Comparison of ENCODE assay signal across 9 mouse cellular contexts in the genomic region with DNA sequence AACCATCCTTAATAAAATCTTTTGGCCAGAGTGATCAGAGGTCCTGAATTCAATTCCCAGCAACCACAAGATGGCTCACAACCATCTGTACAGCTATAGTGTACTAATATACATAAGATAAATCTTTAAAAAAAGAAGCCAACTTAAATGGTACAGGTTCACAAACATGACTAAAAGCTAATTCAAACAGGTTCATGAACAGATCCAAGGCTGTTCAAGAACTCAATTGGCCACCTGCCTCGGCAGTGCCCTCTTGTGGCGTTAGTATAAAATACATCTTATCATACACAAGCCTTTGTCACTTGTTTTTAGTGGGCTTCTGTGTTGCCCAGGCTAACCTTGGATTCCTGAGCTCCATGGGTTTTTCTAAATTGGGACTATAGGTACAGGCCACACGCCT. TPM values are rescaled to one million over a fixed set of nuclear protein-coding genes. Genes with fewer than 3 reads are reported as not detected.
DNase-seq lines count a peak whose midpoint lies in the region.
"Had no signal": no experiment of that assay in that cellular context is flagged by ENCODE, and none has a peak within 500 bp of the region (broad histone marks: within the 10 kb centered on the region; RNA-seq: fewer than 3 reads in every experiment).

No protein-coding gene starts in this region.

- intact Hi-C loops in heart, postnatal 10 days (cut with DNase I): no loop called here
- intact Hi-C loops in heart, postnatal 25 days (cut with DNase I): no loop called here

- peak; percentile 58 to 78 for DNase-seq in heart, postnatal 10 days
- DNase-seq in heart, postnatal 25 days (ENCODE audit: low spot score): no peak
- peak; percentile 88 for DNase-seq in 416B (ENCODE audit: low read depth)
- peak; percentile 54 for DNase-seq in Muller cell, postnatal 12 days (ENCODE audit: inconsistent ontology term)
- peak; percentile 40 to 58 for DNase-seq in cerebellum, postnatal 36 days
- DNase-seq in kidney, postnatal 25 days: peak; percentile 59 to 73
- peak; percentile 67 to 72 for DNase-seq in natural killer cell, adult 2 months (ENCODE audit: low spot score in 2 of 2)
- DNase-seq in thymus, postnatal 36 days: peak; percentile 41 to 47

RNA-seq across cellular contexts. Expression of a gene that starts 3.9 kb away (rescaled TPM):
- total RNA-seq in heart, postnatal 10 days (2021): 1,000 to 10,000 TPM; 1,270 to 1,308 TPM
- total RNA-seq in heart, postnatal 25 days (2021): 1,000 to 10,000 TPM; 1,459 to 1,550 TPM

RNA-seq across cellular contexts. Expression of a gene that starts 10.6 kb away (rescaled TPM):
- total RNA-seq in heart, postnatal 10 days (2021): not detected
- total RNA-seq in heart, postnatal 25 days (2021): not detected
- total RNA-seq: left cerebral cortex, postnatal 36 days had no signal

RNA-seq across cellular contexts. Expression of a gene that starts 32.4 kb away (rescaled TPM):
- 1 to 10 TPM; 1.4 TPM for total RNA-seq in heart, postnatal 10 days (2021)
- total RNA-seq in heart, postnatal 25 days (2021): 1 to 10 TPM in 1 of 2 experiments, under 1 TPM in 1; 0.83 to 1.2 TPM

RNA-seq across cellular contexts. Expression of a gene that starts 53.9 kb away (rescaled TPM):
- not detected for total RNA-seq in heart, postnatal 10 days (2021)
- not detected for total RNA-seq in heart, postnatal 25 days (2021)
- total RNA-seq: left cerebral cortex, postnatal 36 days had no signal
